Mouse (Mus musculus): Measurements from ENCODE around the gene Dhdds. TPM values are rescaled to one million over a fixed set of nuclear protein-coding genes. Genes with fewer than 3 reads are reported as not detected.

The Dhdds gene
- polyA plus RNA-seq (2012; ENCODE audit: insufficient read depth, low replicate concordance) = 4.5 and 32.2 TPM in 2 replicates

DNA sequence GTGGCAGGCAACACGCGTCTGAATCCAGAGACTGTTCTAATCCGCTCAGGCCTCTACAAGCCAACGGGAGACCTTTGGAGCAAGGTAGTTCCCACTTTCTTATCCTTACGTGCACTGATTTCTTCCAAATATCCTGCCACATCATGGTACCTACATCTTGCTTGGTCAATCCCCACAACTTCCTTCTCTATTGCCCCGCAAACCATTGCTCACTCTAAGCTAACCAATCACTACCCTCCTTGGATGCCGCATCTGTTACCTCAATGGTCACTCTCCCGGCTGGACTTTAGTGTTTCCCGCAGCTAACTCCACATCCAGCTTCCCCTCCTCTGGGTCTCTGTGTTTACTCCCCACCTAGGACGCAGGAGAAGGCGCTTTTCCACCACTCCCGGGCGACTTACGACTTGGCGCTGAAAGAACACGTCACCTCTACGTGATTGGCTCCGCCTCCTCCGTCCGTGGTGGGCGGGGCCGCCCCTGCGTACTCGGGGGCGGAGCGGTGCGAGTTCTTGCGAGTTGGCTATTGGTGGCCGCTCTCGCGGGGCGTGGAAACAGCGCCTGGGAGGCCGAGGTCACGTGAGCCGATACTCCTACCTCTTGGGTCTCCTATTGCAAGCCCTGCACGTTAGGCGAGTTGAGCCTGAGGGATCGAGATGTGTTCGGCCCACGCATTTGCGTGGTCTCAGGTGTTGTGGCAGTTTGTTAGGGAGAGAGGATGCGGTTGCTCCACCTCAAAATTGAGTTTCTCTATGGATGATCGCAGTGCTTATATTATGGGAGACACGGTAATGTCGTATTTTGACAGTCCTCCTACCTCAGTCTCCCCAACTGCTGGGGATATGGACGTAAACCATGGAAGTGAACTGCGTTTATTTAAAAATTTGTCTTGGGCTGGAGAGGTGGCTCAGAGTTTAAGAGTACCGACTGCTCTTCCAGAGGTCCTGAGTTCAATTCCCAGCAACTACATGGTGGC is at the start of gene Dhdds:
Gene Dhdds (minus strand): TSS at position 453 of the 973 bp plus-strand sequence.
- Histone ChIP-seq H3K4me3 (replicated peaks) (peak within 1 kb of the TSS; percentile 98), H3K9me3 (no peaks in the 10 kb centered on the region)
- TF ChIP-seq FLI1 (IDR thresholded peaks at IDR 0.05; ENCODE audit: low read length) = no peak
- TF ChIP-seq GATA1 (IDR thresholded peaks at IDR 0.05; ENCODE audit: borderline replicate concordance, low read length) = no peak

DNA sequence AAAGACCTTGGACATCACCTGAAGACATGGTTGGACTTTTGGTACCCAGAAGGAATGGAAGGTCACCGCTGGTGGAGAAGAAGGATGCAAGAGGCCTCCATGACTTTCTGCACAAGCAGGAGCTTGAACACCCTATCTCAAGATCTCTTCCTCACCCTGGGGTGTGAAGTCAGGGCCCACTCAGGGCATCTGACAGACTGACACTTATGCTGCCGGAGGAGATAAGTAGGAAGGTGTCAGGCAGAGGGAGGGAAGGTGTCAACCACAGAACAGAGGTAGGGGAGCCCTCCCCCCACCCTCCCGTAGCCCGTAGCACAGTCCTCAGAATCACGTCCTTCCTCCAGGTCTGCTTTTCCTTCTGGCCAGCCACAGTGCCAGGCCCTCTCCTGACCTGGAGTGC is 46.9 kb upstream of the Dhdds start:
- Histone ChIP-seq H3K27me3 (replicated peaks) (peaks cover 26% of the 10 kb centered on the region), H3K4me3 (replicated peaks) (no peak overlapping the region)
- TF ChIP-seq FLI1 (IDR thresholded peaks at IDR 0.05; ENCODE audit: low read length) = no peak
- no peak for TF ChIP-seq GATA1 (IDR thresholded peaks at IDR 0.05; ENCODE audit: borderline replicate concordance, low read length)

More for the DNA sequence above, at the start of gene Dhdds:
- peaks cover 22% of the 10 kb centered on the region for H3K36me3 ChIP-seq (replicated peaks; ENCODE audit: low read length)
- H3K27me3 ChIP-seq (replicated peaks) = peaks cover 6% of the 10 kb centered on the region
- H3K4me1 ChIP-seq = peaks cover 39% of the 10 kb centered on the region

DNA sequence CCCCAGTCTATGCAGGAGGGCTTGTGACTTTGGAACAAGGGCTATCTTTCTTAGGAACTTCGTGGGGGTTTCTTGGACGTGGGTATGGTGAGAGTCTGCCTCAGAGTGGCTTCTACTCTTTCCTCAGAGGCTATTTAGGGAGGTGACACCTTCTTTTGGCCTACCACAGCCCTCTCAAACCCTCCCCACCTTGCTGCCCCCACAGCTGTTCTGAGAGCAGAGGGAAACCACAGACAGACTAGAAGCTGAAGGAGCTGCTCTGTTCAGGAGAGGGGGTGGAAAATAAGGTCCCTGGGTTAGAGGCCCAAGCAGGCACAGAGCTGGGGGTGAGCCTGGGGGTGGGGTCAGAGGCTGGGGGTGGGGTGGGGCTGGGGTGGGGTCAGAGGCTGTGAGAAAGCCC is 42.3 kb upstream of the Dhdds start:
- Histone ChIP-seq H3K4me3 (replicated peaks) (no peak overlapping the region), H3K27me3 (replicated peaks) (peaks cover 34% of the 10 kb centered on the region), H3K9me3 (peaks cover 18% of the 10 kb centered on the region), H3K4me1 (peaks cover 17% of the 10 kb centered on the region), H3K36me3 (replicated peaks; ENCODE audit: low read length) (no peaks in the 10 kb centered on the region)
- no peak for TF ChIP-seq GATA1 (IDR thresholded peaks at IDR 0.05; ENCODE audit: borderline replicate concordance, low read length)
- no peak for TF ChIP-seq FLI1 (IDR thresholded peaks at IDR 0.05; ENCODE audit: low read length)

More for the DNA sequence above, 46.9 kb upstream of the Dhdds start:
- Histone ChIP-seq H3K9me3 (peaks cover 23% of the 10 kb centered on the region), H3K4me1 (peaks cover 21% of the 10 kb centered on the region), H3K36me3 (replicated peaks; ENCODE audit: low read length) (no peaks in the 10 kb centered on the region)

DNA sequence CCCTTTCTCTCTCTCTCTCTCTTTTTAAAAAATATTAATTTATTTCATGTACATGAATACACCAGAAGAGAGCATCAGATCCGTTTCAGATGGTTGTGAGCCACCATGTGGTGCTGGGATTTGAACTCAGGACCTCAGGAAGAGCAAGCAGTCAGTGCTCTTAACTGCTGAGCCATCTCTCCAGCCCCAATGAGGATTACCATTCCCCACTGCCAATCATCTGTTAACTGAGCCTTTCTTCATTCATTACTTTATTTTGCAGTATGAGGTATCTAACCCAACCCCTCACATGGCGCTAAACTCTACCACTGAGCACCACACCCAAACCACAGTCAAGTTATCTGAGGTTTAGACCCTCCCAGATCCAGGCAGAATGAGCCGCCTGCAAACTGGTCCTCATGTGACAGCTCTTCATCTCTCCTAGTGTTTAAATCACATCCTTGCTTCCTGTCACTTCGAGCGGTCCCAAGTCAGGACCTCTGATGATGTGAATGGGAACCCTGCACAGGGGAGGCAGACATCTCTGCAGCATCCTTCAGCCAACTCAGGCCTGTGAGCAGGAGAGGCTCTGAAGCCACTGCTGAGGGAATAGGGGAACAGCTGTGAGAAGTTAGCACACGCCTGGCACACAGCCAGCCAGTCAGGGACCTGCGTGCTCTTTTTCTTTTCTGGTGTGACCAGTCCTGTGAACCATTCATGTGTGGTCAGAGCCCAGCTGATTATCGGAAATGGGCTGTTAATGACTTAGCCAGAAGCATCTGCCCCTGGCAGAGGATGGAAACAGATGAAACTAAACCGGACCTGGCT is 40.8 kb upstream of the Dhdds start:
- no peak for TF ChIP-seq GATA1 (IDR thresholded peaks at IDR 0.05; ENCODE audit: borderline replicate concordance, low read length)
- no peak for TF ChIP-seq FLI1 (IDR thresholded peaks at IDR 0.05; ENCODE audit: low read length)
- peaks cover 40% of the 10 kb centered on the region for H3K27me3 ChIP-seq (replicated peaks)
- peaks cover 19% of the 10 kb centered on the region for H3K9me3 ChIP-seq
- H3K4me3 ChIP-seq (replicated peaks) = peak overlapping the region; percentile 33
- no peaks in the 10 kb centered on the region for H3K36me3 ChIP-seq (replicated peaks; ENCODE audit: low read length)
- peaks cover 17% of the 10 kb centered on the region for H3K4me1 ChIP-seq

DNA sequence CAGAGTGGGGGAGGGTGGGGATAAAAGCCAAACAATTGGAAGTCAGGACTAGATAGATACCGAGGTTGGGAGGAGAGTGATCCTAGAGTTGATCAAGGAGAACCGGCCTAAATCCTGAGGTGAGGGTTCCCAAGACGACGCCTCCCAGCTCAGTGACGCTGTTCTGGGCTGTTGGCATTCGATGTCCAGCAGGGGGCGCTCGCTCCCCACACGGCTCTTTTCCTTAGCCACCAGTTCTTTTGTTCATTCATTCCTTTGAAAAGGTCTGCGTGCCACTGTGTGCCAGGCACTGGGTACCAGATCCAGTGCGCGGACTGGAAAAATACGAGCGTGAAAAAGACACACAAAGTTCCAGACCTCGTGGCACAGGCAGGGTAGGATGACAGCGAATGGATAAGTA is 35.2 kb upstream of the Dhdds start:
- peaks cover 7% of the 10 kb centered on the region; the same call in 1 of the 2 replicates for H3K9me3 ChIP-seq
- peaks cover 46% of the 10 kb centered on the region for H3K27me3 ChIP-seq (replicated peaks)
- H3K4me1 ChIP-seq = peaks cover 5% of the 10 kb centered on the region; the same call in 1 of the 2 replicates
- H3K4me3 ChIP-seq (replicated peaks) = no peak overlapping the region
- H3K36me3 ChIP-seq (replicated peaks; ENCODE audit: low read length) = no peaks in the 10 kb centered on the region
- no peak for TF ChIP-seq FLI1 (IDR thresholded peaks at IDR 0.05; ENCODE audit: low read length)
- no peak for TF ChIP-seq GATA1 (IDR thresholded peaks at IDR 0.05; ENCODE audit: borderline replicate concordance, low read length)

DNA sequence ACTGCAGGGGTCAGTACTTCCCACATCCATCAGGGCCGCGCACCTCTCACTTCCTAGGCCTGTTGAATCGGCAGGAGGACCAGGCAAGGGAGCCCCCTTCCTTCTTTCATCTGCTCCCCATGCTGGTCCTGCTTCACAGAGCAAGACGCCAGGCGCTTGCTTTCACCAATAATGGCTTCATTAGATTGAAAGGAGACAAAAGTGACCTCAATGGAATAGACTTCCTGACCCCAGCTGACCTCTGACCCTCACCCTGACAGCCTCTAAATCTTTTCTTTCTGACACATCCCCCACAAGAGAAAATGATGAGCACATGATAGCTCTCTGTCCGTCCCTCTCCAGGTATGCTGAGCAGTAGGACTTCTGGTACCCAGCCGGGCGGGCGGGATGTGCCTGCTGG is 25.1 kb upstream of the Dhdds start:
- H3K9me3 ChIP-seq = peaks cover 10% of the 10 kb centered on the region; the same call in 1 of the 2 replicates
- peaks cover 26% of the 10 kb centered on the region for H3K27me3 ChIP-seq (replicated peaks)
- no peak overlapping the region for H3K4me3 ChIP-seq (replicated peaks)
- H3K36me3 ChIP-seq (replicated peaks; ENCODE audit: low read length) = no peaks in the 10 kb centered on the region
- TF ChIP-seq GATA1 (IDR thresholded peaks at IDR 0.05; ENCODE audit: borderline replicate concordance, low read length) = no peak
- no peak for TF ChIP-seq FLI1 (IDR thresholded peaks at IDR 0.05; ENCODE audit: low read length)
- H3K4me1 ChIP-seq = no peaks in the 10 kb centered on the region

DNA sequence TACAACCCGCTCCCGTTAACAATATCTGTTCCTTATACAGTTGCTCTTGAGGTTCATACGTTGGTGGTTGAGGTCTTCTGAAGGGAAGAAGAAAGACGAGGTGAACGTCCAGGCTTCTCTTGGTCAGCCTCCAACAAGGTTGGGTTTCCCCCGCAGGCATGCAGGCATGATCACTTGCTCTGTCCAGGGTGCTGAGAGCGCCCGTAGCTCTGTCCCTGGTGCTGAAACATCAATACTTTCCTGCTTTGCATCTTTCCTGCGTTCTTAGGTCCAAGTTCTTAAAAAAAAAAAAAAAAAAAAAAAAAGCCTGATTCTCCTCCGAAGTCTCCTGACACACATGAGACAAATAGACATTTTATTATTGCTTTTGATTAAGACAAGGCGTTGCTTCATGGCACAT is 19.9 kb upstream of the Dhdds start:
- Histone ChIP-seq H3K4me3 (replicated peaks) (no peak overlapping the region), H3K4me1 (peaks cover 19% of the 10 kb centered on the region), H3K36me3 (replicated peaks; ENCODE audit: low read length) (no peaks in the 10 kb centered on the region), H3K27me3 (replicated peaks) (peaks cover 59% of the 10 kb centered on the region), H3K9me3 (0 out of 2 replicates have a peak, but pooled peaks cover 3% of the 10 kb centered on the region)
- no peak for TF ChIP-seq GATA1 (IDR thresholded peaks at IDR 0.05; ENCODE audit: borderline replicate concordance, low read length)
- TF ChIP-seq FLI1 (IDR thresholded peaks at IDR 0.05; ENCODE audit: low read length) = no peak

DNA sequence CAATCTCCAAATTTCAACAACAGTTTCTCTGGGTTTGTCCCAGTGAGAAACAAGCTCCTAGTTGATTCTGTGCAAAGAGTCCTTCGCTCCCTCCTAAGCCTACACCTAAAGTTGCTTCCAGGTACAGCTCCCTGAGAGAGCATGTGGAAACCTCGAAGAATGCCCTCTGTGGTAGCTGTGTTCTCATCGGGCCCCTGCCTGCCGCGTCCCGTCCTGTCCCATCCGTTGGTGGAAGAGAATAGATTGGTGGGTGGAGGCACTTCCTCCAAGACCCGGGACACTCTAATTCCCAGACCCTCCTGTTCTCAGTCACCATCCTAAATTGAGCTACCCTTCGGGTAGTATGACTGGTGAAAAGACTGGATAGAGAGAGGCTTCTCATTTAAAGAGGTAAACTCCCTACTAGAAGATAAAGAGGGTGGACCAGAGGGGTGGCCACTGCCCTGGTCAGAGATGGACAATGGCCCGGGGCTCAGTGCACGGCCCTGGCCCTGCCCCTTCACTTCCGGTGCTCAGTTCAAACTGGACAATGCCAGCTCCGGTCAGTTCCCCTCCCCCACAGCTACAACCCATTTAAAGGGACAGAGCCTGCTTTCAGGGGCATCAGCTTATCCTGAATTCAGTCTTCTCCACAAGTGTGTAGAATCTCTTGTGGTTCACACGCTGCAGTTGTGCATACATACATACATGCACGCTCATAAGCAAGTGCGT is 19.1 kb upstream of the Dhdds start:
- Histone ChIP-seq H3K9me3 (0 out of 2 replicates have a peak, but pooled peaks cover 3% of the 10 kb centered on the region), H3K4me1 (peaks cover 19% of the 10 kb centered on the region), H3K36me3 (replicated peaks; ENCODE audit: low read length) (no peaks in the 10 kb centered on the region), H3K27me3 (replicated peaks) (peaks cover 64% of the 10 kb centered on the region), H3K4me3 (replicated peaks) (no peak overlapping the region)
- TF ChIP-seq GATA1 (IDR thresholded peaks at IDR 0.05; ENCODE audit: borderline replicate concordance, low read length) (no peak), FLI1 (IDR thresholded peaks at IDR 0.05; ENCODE audit: low read length) (no peak)

DNA sequence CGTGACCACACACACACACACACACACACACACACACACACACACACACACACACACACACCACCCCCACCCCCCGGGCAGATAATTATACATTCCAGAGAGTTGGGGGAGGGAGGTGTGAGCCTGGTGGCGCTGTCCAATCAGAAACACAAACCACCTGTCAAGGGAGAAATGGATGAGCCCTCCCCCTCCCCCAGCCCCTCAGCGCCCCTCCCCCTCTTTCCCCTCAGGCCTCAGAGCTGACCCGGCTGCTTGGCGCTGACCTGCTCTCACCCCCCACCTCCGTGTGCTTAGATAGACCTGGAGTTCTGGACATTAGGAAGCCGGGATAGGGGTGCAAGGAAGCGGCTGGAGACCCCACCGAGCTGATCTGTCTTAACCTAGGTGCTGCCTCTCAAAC is 18.5 kb upstream of the Dhdds start:
- H3K36me3 ChIP-seq (replicated peaks; ENCODE audit: low read length) = no peaks in the 10 kb centered on the region
- H3K9me3 ChIP-seq = 0 out of 2 replicates have a peak, but pooled peaks cover 3% of the 10 kb centered on the region
- H3K4me3 ChIP-seq (replicated peaks) = no peak overlapping the region
- no peak for TF ChIP-seq GATA1 (IDR thresholded peaks at IDR 0.05; ENCODE audit: borderline replicate concordance, low read length)
- no peak for TF ChIP-seq FLI1 (IDR thresholded peaks at IDR 0.05; ENCODE audit: low read length)
- H3K4me1 ChIP-seq = peaks cover 19% of the 10 kb centered on the region
- peaks cover 67% of the 10 kb centered on the region for H3K27me3 ChIP-seq (replicated peaks)
